Mouse (Mus musculus) MEL (cell line): ENCODE measurements at regions not wholly inside any gene's neighbourhood (a gene's known extent, or its start where the extent isn't known, plus 50 kb on each side); places are given as distances from the start of the nearest gene placed in this dataset.

Experiments
- CHD2 ChIP-seq: IDR thresholded peaks from 2 replicates; pipeline ENCODE4 v1.6.1; 2011; ENCODE audit warnings: low read length, improper control_type of control experiment
- CTCF ChIP-seq, 3 experiments: IDR thresholded peaks in 2 of 3; conservative IDR thresholded peaks in 1 of 3; 2 replicates each; pipeline ENCODE4 v1.5.1; 2011 to 2012; ENCODE audit warnings: low read length in 3 of 3, low read depth in 2 of 3, mild to moderate bottlenecking in 2 of 3, improper control_type of control experiment in 1 of 3, inconsistent platforms in 1 of 3, mixed read lengths in 1 of 3, moderate library complexity in 1 of 3; ENCODE audit not compliant: control insufficient read depth in 1 of 3, insufficient read depth in 1 of 3, poor library complexity in 1 of 3, severe bottlenecking in 1 of 3
- EP300 ChIP-seq, 2 experiments: IDR thresholded peaks; 2 replicates each; pipeline ENCODE4 v1.6.1; 2011; ENCODE audit warnings: improper control_type of control experiment in 2 of 2, low read length in 2 of 2, low read depth in 1 of 2, mild to moderate bottlenecking in 1 of 2
- GATA1 ChIP-seq: IDR thresholded peaks from 2 replicates; pipeline ENCODE4 v1.6.1; 2011; ENCODE audit warnings: low read depth, low read length, improper control_type of control experiment
- HCFC1 ChIP-seq: IDR thresholded peaks from 2 replicates; pipeline ENCODE4 v1.6.1; 2012; ENCODE audit warnings: low read depth, mild to moderate bottlenecking, inconsistent platforms, low read length, improper control_type of control experiment, moderate library complexity
- MAFK ChIP-seq: IDR thresholded peaks from 2 replicates; pipeline ENCODE4 v1.6.1; 2011; ENCODE audit warnings: low read depth, mild to moderate bottlenecking, low read length, improper control_type of control experiment, borderline replicate concordance
- MYC ChIP-seq: IDR thresholded peaks from 2 replicates; pipeline ENCODE4 v1.6.1; 2011; ENCODE audit warnings: low read depth, mild to moderate bottlenecking, low read length, improper control_type of control experiment, moderate library complexity
- POLR2A ChIP-seq, 2 experiments: IDR thresholded peaks; 2 replicates each; pipeline ENCODE4 v1.6.1; 2011 to 2012; ENCODE audit warnings: low read length in 2 of 2, mild to moderate bottlenecking in 2 of 2, control low read depth in 1 of 2, improper control_type of control experiment in 1 of 2, low read depth in 1 of 2, moderate library complexity in 1 of 2; ENCODE audit not compliant: control insufficient read depth in 1 of 2, insufficient read depth in 1 of 2, poor library complexity in 1 of 2
- POLR2AphosphoS2 ChIP-seq: IDR thresholded peaks from 2 replicates; pipeline ENCODE4 v1.6.1; 2011; ENCODE audit warnings: low read length, improper control_type of control experiment
- SIN3A ChIP-seq: IDR thresholded peaks from 2 replicates; pipeline ENCODE4 v1.6.1; 2012; ENCODE audit warnings: low read length, improper control_type of control experiment, inconsistent platforms
- TCF12 ChIP-seq: IDR thresholded peaks from 2 replicates; pipeline ENCODE4 v1.6.1; 2014; ENCODE audit warnings: low read depth, mild to moderate bottlenecking, inconsistent platforms, low read length, improper control_type of control experiment, moderate library complexity
- USF2 ChIP-seq, 2 experiments: IDR thresholded peaks; 2 replicates each; pipeline ENCODE4 v1.6.1; 2011 to 2012; ENCODE audit warnings: improper control_type of control experiment in 2 of 2, low read length in 2 of 2, borderline replicate concordance in 1 of 2, inconsistent platforms in 1 of 2, low read depth in 1 of 2, mild to moderate bottlenecking in 1 of 2; ENCODE audit not compliant: insufficient read depth in 1 of 2

DNA sequence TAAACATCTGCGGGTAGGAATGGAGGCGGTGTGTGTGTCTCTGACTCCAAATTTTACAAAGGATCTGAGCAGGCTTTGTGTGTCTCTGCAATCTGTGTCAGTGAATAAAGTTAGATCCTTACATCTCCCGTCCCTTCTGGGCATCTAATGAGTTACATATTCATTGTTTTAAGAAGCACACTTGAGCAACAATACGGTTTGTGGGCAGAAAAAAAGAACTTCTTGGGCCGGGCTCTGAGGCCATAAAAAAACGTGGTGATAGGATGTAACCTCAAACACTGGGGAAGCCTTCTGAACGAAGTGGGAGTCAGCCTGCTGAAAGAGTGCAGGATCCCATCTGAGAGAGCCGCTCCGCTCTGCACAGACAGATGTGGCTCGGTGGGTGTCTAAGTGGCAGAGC lies 94.2 kb upstream of the Lef1 start:
- TF ChIP-seq TCF12 (no peak), SIN3A (no peak), USF2 (IDR thresholded peaks at IDR 0.05; ENCODE audit: borderline replicate concordance in 1 of 2, insufficient read depth in 1 of 2, low read depth in 1 of 2, low read length in 2 of 2) (no peak), GATA1 (no peak), EP300 (IDR thresholded peaks at IDR 0.05; ENCODE audit: low read depth in 1 of 2, low read length in 2 of 2) (no peak), CTCF (IDR thresholded peaks at IDR 0.05 in 2 of 3, conservative IDR thresholded peaks at IDR 0.05 in 1 of 3; ENCODE audit: control insufficient read depth in 1 of 3, insufficient read depth in 1 of 3, low read depth in 2 of 3, low read length in 3 of 3, poor library complexity in 1 of 3, severe bottlenecking in 1 of 3) (no peak), MAFK (no peak), POLR2A (IDR thresholded peaks at IDR 0.05; ENCODE audit: control insufficient read depth in 1 of 2, insufficient read depth in 1 of 2, low read depth in 1 of 2, low read length in 2 of 2, poor library complexity in 1 of 2) (no peak), MYC (no peak), HCFC1 (no peak), CHD2 (no peak), POLR2AphosphoS2 (no peak)
